Mouse (Mus musculus) liver, postnatal 0 days (tissue): Measurements from ENCODE around the gene Ghdc. TPM values are rescaled to one million over a fixed set of nuclear protein-coding genes. Genes with fewer than 3 reads are reported as not detected.
A peak's percentile ranks its signal among the peaks of the same experiment; 100 is the strongest.

ENCODE experiments used
- ATAC-seq: fragments of 200-750 bp; cut with Nextera tagmentation; 2 replicates; pipeline ENCODE4 v1.8.0; 2017; ENCODE audit warnings: mild to moderate bottlenecking, moderate library complexity
- DNase-seq: peaks from one replicate; pipeline ENCODE4 v3.0.0-alpha.2; 2016
- H3K27ac ChIP-seq: fragments of 300-500 bp; sonication (generic); 2 replicates; pipeline ENCODE4 v1.5.1; 2014; ENCODE audit warnings: antibody characterized with exemption, moderate library complexity, mild to moderate bottlenecking, low read depth
- H3K27me3 ChIP-seq: fragments of 300-500 bp; sonication (generic); 2 replicates; pipeline ENCODE4 v1.6.1; 2014; ENCODE audit warnings: low read length, control low read depth, mixed read lengths; ENCODE audit not compliant: insufficient read depth
- H3K36me3 ChIP-seq: fragments of 300-500 bp; sonication (generic); replicated peaks from 2 replicates; pipeline ENCODE4 v1.6.1; 2014; ENCODE audit warnings: mild to moderate bottlenecking, control low read depth, low read length, moderate library complexity, mixed read lengths; ENCODE audit not compliant: insufficient read depth
- H3K4me1 ChIP-seq: fragments of 300-500 bp; sonication (generic); 2 replicates; pipeline ENCODE4 v1.6.1; 2014; ENCODE audit warnings: antibody characterized with exemption, mild to moderate bottlenecking, control low read depth; ENCODE audit not compliant: insufficient read depth
- H3K4me2 ChIP-seq: fragments of 300-500 bp; sonication (generic); 2 replicates; pipeline ENCODE4 v1.6.1; 2014; ENCODE audit warnings: low read depth, mild to moderate bottlenecking, low read length, moderate library complexity, mixed read lengths
- H3K4me3 ChIP-seq: fragments of 300-500 bp; sonication (generic); 2 replicates; pipeline ENCODE4 v1.5.1; 2014; ENCODE audit warnings: low read depth, low read length
- H3K9ac ChIP-seq: fragments of 300-500 bp; sonication (generic); replicated peaks from 2 replicates; pipeline ENCODE4 v1.6.1; 2014; ENCODE audit warnings: mild to moderate bottlenecking, moderate library complexity
- H3K9me3 ChIP-seq: fragments of 300-500 bp; sonication (generic); 2 replicates; pipeline ENCODE4 v1.6.1; 2016; ENCODE audit warnings: mild to moderate bottlenecking, control low read depth, low read length, mixed read lengths
- CTCF ChIP-seq: sonication (generic); IDR thresholded peaks from 2 replicates; pipeline ENCODE4 v1.5.1; 2016; ENCODE audit warnings: antibody characterized with exemption, low read depth
- EP300 ChIP-seq: IDR thresholded peaks from 2 replicates; pipeline ENCODE4 v1.6.1; 2016; ENCODE audit warnings: antibody characterized with exemption, low read depth, mild to moderate bottlenecking
- WGBS: fragments of 180-500 bp; shearing (Covaris S2); extraction: QIAGEN DNeasy Blood & Tissue Kit; methylation state at CpG from one replicate; pipeline ENCODE4 v1.1.7; 2014; ENCODE audit not compliant: insufficient replicate concordance; 5-methylcytosine and 5-hydroxymethylcytosine counted together
- polyA plus RNA-seq: library from polyadenylated mRNA; unstranded; fragments of >200 nt; fragmentation: Nextera tagmentation; extraction: Ambion mirVana; gene quantifications from 2 replicates; pipeline ENCODE4 v1.2.1, GENCODE M21; 2015

Gene Ghdc
- polyA plus RNA-seq, 1 experiment from 2014 or later = 1.9 TPM

DNA sequence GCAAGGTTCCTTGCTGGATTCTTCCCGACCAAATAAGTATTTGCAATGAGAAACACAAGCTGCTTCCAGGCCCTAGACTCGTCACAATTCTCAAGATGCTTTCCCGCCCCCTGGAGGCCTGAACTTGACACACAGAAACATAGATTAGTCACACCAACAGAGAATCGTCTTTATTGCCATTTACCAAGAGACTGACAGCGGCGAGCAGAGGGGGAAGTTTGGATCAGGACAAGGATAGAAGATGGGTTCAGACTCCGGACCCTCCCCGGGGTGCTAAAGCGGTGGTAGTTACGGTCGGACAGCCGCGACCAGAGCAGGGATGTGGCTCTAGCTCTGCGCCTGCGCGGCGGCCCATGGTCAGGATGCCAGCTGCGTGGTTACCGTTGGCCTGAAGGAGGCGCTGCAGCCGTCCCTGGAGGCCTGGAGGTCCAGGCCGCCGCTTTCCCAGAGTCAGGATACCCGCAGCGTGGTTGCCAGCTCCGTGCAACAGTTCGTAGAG, 9.2 kb downstream of the Ghdc start:
- H3K4me1 ChIP-seq = peaks cover 15% of the 10 kb centered on the region
- no peak overlapping the region for H3K27ac ChIP-seq
- peak; percentile 84 for ATAC-seq
- peak; percentile 90 for DNase-seq
- H3K4me2 ChIP-seq = peak overlapping the region; percentile 70
- H3K36me3 ChIP-seq = no peaks in the 10 kb centered on the region
- peak overlapping the region; percentile 42 for H3K4me3 ChIP-seq
- no peak for TF ChIP-seq EP300
- peak; percentile 73 for TF ChIP-seq CTCF
- WGBS = under 1% methylated on average over 27 of the region's 27 CpGs
- 0 out of 2 replicates have a peak overlapping the region, but pooled peaks have one; percentile 44 for H3K9ac ChIP-seq
- H3K9me3 ChIP-seq = no peaks in the 10 kb centered on the region
- peaks cover 40% of the 10 kb centered on the region for H3K27me3 ChIP-seq

DNA sequence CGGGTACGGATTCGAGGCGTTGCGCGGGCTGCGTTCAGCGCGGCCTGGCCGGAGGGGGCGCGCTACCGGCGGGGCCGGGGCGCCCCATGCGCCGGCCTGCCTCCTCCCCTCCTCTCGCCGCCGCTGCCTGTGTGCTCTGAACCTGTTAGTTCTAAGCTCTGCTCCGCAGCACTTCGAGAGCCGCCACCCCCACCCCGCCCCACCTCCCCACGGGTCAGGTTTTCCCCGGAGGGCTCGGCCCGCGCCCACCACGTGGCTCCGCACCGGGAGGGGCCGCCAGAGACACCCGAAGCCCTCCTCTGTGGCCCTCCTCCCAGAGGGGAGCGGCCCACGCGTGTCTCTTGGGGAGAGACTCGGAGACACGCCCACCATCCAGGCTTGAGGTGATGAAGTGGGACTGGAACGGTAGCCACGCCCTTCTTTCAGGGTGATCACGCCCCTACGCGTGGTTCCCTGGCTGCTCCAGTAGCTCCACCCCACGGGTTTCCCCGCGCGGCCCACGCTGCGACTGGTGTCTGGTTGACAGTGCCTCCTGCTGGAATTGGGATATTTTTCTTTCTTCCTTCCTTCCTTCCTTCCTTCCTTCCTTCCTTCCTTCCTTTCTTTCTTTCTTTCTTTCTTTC, 11.0 kb downstream of the Ghdc start, which contains the start of gene Kcnh4:
Gene Kcnh4, minus strand, starts transcription at position 332 of the 623 bp plus-strand sequence.
- 2% methylated on average over 44 of the region's 51 CpGs for WGBS
- Histone ChIP-seq H3K27ac (no peak within 1 kb of the TSS), H3K4me2 (peak within 1 kb of the TSS; percentile 70), H3K36me3 (no peaks in the 10 kb centered on the region), H3K4me1 (peaks cover 15% of the 10 kb centered on the region), H3K27me3 (peaks cover 40% of the 10 kb centered on the region), H3K9ac (no peak within 1 kb of the TSS), H3K4me3 (peak within 1 kb of the TSS; percentile 40), H3K9me3 (no peaks in the 10 kb centered on the region)
- peak; percentile 72 for DNase-seq
- ATAC-seq = peak; percentile 46
- TF ChIP-seq CTCF = peak; percentile 42
- TF ChIP-seq EP300 = no peak

DNA sequence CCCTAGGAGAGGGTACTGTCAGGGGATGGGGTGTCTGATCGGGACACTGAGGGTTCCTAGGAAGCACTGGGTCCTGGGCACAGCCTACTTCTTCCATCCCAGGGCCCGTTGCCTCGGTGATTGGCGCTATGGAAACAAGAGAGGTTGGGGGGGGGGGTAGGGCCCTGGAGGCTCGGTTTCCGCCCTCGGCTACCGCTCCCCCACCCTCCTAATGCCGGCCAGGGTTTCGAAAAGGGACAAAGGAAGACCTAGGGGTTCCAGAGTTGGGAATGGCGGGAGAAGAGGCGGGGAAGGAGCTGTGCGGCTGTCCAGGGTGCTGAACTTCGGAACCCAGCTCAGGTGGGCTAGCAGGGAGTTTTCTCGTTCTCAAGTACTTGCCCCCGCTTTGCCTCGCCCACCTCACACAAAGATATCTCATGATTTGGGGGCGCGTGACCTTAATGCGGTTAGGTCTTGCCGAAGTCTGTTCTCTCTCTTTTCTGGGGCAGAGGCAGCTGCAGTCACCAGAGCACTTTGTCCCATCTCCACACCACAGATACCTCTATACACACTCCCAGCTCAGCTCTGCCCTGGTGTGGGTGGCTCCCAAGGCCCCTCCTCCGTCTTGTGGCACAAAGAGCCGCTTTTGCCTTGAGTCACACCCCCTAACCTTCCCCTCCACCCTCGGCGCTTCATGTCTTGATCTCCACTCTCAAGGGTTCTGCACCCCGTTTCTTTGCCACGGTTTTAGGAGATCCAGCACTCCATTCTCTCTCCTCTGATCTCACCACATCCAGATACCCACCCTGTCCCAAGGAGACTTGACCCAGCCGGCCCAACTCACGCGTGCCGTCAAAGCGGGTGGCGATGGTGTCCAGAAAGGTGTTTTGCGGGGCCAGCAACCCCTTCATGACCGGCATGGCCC, 11.8 kb downstream of the Ghdc start:
- no peak for ATAC-seq
- peak; percentile 63 for DNase-seq
- Histone ChIP-seq H3K4me2 (peak overlapping the region; percentile 70), H3K4me1 (peaks cover 15% of the 10 kb centered on the region), H3K9me3 (no peaks in the 10 kb centered on the region), H3K9ac (no peak overlapping the region), H3K4me3 (peak overlapping the region; percentile 40), H3K36me3 (no peaks in the 10 kb centered on the region), H3K27ac (no peak overlapping the region), H3K27me3 (peaks cover 40% of the 10 kb centered on the region)
- TF ChIP-seq EP300 = no peak
- TF ChIP-seq CTCF = no peak
- WGBS = 2% methylated on average over 35 of the region's 35 CpGs

DNA sequence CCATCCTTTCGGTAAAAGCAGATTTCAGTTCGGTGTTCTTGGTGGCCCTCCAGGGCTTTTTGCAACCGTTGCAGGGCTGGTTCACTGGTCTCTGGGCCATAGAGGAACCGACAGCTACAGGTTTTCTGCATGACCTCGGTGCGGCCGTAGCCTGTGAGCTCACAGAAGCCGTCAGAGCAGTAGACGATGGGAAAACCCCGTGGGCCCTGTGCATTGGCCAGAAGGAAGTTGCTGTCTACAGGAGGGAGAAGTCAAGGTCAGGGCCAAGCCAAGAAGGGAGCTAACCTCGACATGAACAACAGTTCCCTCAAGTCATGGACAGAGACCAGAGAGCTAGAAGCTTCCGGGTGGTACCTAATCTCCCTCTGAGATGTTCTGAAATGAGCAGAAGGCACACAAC, 13.2 kb downstream of the Ghdc start:
- Histone ChIP-seq H3K36me3 (no peaks in the 10 kb centered on the region), H3K9ac (no peak overlapping the region), H3K27me3 (peaks cover 40% of the 10 kb centered on the region), H3K27ac (no peak overlapping the region), H3K4me3 (no peak overlapping the region), H3K4me1 (peaks cover 15% of the 10 kb centered on the region), H3K4me2 (no peak overlapping the region), H3K9me3 (no peaks in the 10 kb centered on the region)
- WGBS = 68% methylated on average over 12 of the region's 12 CpGs
- no peak for TF ChIP-seq CTCF
- TF ChIP-seq EP300 = no peak
- ATAC-seq = no peak
- DNase-seq = no peak

DNA sequence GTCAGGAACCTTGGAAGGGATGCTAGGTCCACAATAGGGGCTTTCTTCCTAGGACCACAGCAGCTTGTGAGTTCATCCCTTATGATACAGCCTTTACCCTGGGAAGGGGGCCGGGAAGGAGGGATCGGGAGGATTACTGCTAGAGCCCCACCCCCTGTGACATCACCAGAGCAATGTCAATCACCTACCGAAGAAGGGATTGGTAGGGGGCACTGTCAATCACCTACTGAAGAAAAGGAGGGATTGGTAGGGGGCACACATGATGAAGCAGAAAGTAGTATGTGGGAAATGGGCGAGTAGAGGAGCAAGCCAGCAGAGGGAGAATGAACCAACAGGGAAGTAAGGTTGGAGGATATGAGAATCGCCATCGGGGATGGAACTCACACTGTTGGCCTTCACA, 14.3 kb downstream of the Ghdc start:
- Histone ChIP-seq H3K27me3 (peaks cover 32% of the 10 kb centered on the region), H3K4me3 (no peak overlapping the region)

DNA sequence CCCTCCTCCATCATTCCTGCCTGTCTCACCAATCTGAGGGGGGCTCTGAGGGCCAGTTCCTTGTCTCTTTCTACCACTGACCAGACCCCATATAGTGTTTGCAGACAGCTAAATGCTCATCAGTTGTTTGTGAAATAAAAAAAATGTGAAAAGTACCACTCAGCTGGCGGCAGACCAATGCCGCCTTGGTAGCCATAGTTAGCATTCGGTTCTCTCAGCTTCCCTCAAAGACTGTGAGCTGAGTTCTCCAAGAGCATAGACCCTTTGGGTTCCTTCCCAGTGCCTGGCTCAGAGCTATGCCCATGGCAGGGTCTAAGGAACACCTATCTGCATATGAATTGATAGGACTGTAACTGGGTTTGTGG, 16.1 kb downstream of the Ghdc start:
- peaks cover 9% of the 10 kb centered on the region for H3K4me1 ChIP-seq
- H3K9ac ChIP-seq = no peak overlapping the region
- H3K4me3 ChIP-seq = no peak overlapping the region
- no peak overlapping the region for H3K4me2 ChIP-seq
- 80% methylated on average over 3 of the region's 3 CpGs for WGBS
- H3K36me3 ChIP-seq = no peaks in the 10 kb centered on the region
- DNase-seq (no peak), ATAC-seq (no peak)
- no peaks in the 10 kb centered on the region for H3K9me3 ChIP-seq
- peaks cover 25% of the 10 kb centered on the region for H3K27me3 ChIP-seq
- H3K27ac ChIP-seq = no peak overlapping the region
- TF ChIP-seq CTCF (no peak), EP300 (no peak)

More for the DNA sequence above, 14.3 kb downstream of the Ghdc start:
- no peak overlapping the region for H3K27ac ChIP-seq
- H3K9me3 ChIP-seq = no peaks in the 10 kb centered on the region
- H3K4me1 ChIP-seq = peaks cover 12% of the 10 kb centered on the region
- no peak overlapping the region for H3K4me2 ChIP-seq
- 65% methylated on average over 6 of the region's 6 CpGs for WGBS
- TF ChIP-seq EP300 (no peak), CTCF (no peak)
- no peak overlapping the region for H3K9ac ChIP-seq
- no peaks in the 10 kb centered on the region for H3K36me3 ChIP-seq
- DNase-seq (no peak), ATAC-seq (no peak)
